Mouse (Mus musculus) frontal cortex, postnatal 10 days (tissue): ENCODE measurements around the gene Tmem252.
"Not testable (repeated sequence)": the region's sequence is repeated elsewhere in the genome, so short reads cannot be mapped to it uniquely, and the experiment has no call there.

Experiments used
- DNase-seq, 2 experiments: peaks; one replicate each; pipeline ENCODE4 v3.0.0; 2022; ENCODE audit warnings: low spot score in 2 of 2, mixed read lengths in 1 of 2

Tmem252 gene

DNA sequence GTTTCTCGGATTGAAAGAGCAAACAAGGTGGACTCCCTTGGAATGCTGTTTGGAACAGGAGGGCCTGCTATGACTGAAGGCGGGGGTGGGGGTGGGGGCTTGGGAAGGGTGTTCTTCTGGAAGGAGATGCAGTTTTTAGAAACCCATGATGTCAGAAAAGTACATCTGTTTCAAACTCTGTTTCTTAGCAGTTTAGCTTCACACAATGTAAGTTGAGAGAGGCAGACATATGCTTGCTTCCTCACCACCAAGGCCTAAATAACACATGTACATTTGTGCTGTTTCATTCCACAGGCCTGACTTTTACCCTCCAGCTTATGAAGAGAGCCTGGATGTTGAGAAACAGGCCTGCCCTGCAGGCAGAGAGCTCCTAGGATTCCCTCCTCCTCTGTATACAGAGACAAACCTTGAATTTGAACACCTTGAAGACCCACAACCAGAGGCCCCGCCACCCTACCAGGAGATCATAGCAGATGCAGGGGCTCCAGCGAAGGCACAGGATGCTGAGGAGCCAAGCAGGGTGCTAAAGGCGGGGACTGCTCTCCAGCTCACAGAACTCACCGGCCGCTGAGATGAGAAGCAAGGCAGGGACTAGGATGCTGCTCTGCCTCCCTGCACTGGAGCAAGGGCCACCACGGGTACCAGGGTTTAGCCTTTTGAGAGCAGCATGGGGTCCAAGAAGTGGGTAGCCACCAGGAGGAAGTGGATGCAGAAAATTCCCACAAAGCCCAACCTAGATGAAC lies 3.6 kb downstream of the Tmem252 start:
- no peak for DNase-seq

DNA sequence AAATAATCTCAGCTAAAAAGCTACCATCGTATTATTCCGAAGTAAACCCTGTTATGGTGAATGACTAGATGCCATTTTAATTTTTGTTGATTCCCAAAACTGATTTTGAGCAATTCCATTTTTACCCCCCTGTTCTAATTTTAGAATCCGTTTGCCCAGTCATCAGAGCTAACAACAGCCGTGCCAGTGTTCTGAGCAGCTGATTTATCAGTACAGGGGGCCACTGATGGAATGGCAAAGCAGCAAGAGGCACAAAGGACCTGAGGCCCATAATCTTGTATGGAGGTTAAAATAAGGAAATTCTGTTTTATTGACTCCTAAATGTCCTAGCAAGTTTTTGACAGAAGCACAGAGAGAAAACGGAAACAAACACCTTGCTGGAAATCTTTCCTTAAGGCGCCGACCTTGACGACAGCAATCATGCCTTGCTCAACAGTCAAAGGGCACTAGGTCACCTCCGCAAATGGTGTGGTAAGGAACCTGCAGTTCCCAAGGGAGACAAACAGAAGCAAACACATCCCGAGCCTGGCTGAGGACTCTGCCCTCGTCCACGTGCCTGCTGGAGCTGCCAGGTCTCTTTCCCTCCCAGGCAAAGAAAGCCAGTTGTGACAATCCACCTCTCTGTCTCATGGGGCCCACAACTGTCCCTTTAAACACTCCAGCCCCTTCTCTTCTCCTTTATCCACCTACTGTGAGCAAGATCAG lies 9.4 kb downstream of the Tmem252 start:
- no peak for DNase-seq

DNA sequence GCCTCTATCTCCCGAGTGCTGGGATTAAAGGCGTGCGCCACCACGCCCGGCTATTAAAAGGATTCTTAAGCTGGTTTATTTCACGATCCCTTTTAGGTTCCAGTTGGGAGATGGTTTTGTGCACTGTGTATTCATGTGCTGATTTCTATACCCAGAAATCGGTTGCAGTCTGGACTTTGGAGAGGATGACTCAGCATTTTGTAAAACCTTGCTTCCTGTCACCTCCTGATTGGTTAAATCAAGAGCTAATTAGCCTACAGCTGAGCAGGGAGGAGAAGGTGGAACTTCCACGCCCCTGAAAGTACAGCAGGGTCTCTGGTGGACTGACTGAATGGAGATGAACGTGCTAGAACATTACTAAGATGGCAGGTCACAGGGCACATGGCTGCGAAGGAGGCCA lies 12.6 kb downstream of the Tmem252 start:
- no peak for DNase-seq

DNA sequence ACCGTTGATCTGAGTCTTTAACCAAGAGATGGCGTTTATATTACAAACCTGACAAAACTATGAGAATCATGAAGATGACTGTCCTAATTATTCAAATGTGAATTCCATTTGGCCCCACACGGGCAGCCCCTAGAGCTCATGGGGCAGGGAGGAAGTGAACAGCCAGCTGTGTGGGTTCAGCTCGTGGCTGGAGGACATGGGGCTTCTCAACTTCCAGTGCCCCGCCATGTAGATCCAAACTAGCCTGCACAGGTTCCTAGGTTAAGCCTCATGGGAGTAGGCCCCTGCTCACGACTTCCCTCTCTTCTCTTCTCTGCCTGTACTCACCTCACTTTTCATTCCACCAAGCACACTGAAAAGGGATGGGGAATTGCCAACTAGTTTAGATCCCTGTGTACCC lies 14.5 kb downstream of the Tmem252 start:
- no peak for DNase-seq

DNA sequence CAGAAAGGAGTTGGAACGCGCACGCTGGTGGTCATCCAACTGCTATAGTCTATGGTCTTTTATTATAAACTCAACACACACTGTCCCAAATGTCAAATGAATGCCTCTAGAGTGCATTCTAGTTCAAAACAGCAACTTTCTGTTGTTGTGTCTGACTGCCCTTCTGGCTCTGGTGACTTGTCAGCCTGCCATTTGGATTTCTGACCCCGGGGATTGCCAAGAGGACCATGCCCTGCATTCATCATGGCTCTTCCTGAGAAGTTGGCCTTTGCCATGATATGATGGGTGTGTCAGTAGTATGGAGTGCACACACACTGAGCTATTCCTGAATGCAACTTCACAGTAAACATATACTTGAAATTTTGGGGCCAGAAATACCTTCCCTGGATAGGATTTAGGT lies 15.7 kb downstream of the Tmem252 start:
- no peak for DNase-seq

DNA sequence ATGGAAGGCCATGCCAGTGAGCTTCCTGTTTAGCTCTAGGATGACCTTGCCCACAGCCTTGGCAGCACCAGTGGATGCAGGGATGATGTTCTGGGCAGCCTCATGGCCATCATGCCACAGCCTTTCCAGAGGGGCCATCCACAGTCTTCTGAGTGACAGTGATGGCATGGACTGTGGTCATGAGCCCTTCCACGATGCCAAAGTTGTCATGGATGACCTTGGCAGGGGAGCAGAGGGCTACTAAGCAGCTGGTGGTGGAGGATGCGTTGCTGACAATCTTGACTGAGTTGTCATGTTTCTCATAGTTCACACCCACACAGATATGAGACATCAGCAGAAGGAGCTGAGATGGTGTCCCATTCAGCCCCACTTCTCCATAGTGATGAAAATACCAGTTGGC lies 18.9 kb downstream of the Tmem252 start:
- DNase-seq, result no peak

DNA sequence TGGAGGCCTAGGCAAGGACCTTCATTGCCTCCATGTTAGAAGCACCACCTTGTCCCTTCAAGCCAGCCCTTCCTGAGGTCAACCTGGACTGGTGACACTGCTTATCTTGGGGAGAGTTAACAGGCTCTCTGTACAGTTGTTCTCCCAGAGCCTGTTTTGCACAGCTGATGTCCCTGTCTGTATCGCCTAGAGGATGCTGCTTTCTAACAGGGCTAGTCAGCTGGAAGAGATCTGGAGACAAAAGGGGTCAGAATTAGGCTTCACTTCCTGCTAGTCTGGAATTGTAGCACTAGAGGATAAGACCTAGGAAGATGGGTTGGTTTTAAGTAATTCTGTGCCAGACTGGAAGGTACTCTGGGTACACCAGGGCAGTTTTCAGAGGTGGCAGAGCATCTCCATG lies 24.1 kb downstream of the Tmem252 start:
- DNase-seq, result no peak

DNA sequence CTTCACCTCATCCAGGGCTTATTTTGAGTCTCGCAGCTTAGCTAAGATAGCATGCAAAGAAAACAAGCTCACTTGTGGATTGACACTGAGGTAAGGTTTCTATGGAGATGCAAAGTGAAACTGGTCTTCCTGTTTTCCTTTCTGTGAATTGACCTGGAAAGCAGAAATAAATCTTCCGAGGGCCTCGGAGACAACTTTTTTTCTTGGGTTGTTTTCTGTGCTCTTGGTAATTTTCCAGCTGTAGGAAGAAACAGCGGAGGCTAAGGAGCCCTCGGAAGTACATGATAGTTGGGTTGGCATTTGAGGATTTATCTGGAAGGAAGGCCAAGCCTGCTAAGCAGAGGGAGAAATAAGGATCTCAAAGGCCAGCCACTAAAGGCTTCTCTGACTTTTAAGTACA lies 24.8 kb downstream of the Tmem252 start:
- DNase-seq, result no peak

DNA sequence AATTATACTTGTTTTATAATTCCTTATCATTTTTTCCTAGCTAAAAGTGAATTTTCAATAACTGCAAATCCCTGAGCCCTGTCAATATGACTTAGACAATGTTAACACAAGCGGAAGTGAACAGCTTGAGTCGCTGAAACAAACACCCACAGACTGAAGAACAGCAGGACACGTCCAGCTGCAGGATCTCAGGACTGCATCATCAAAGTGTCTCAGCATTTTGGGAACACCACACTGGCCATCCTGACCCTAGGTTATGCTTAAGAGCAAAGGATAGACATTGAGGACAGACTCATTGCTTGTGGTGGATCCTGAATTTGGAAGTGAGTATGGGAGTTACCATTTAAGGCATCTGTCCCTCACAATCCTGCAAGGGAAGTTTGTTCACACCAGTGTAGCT lies 25.4 kb downstream of the Tmem252 start:
- no peak for DNase-seq

DNA sequence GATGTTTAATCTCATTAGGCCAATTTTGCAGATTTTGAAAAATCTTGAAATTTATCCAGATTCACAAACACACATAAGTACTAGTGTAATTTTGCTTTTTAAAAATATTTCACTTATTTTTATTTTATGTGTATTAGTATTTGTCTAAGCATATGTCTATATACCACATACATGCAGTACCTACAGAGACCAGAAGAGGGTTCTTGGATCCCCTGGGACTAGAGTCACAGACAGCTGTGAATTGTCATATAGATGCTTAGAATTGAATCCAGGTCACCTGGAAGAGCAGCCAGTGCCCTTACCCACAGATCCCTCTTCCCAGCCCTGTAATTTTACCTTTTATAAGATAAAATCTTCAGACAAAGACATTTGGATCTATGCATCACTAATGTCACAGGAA lies 26.1 kb downstream of the Tmem252 start:
- DNase-seq, result no peak

DNA sequence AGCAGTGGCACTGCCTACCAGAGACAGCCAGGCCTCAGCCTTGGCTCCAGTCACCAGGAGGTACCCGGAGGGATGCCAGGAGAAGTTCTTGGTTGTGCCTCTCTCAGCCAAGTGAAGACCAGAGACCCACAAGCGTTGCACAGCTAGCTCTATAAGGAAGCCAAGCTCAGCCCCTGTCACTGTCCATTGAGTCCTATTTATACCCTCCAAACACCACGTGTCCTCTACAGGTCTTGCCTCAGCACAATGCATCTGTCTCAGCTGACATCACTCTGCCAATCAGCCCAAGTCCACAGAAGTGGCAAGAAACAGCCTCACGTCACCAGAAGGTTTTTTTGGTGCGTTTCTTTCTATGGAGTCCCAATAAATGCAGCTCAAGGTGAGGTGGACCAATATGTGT lies 26.9 kb downstream of the Tmem252 start:
- no peak for DNase-seq

DNA sequence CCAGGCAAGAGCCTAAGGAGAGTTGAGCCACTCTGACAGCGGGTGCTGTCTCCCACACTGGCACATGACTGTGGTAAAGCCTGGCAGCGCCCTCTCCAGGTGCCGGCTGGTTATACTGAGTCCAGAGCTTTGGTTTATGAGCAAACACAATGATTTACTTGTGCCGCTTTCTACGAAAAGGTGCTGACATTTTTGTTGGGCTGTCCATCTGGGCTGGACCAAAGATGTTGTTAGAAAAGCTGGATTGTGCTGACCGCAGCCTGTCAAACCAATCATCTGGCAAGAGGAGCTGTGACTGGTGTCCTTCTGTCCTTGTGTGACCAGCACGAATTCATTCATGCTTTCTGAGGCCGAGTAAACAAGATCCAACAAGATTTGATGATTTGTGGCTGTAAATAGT lies 27.9 kb downstream of the Tmem252 start:
- DNase-seq, result no peak

DNA sequence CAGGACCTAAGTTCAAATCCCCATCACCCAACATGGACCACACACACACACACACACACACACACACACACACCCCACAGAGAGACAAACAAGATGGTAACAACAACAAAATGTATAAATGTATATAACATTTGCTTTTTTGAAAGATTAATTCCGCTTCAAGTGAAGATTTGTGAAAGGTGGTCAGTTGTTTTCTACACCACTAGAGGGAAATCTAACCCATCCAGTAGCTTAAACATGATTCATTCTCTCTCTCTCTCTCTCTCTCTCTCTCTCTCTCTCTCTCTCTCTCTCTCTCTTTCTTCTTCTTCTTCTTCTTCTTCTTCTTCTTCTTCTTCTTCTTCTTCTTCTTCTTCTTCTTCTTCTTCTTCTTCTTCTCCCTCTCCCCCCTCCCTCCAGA lies 29.4 kb downstream of the Tmem252 start:
- DNase-seq, result not testable (repeated sequence)

DNA sequence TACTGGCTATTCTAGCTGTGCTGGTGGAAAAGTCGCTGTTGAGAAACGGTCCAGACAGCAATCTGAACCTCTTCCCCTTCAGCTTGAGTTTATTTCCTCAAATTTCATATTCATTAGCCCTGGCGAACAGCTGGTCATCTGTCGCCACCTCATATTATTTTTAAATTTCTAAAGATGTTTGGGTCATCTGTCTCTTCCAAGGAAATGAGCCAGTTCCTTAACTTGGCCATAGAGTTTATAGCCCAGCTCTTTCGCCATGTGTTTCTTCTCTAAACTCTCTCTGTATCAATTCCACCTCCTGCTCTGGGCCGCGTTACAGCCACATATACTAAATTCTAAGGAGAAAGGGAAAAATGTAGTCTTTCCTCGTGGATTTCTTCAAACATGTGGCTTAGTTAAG lies 29.9 kb downstream of the Tmem252 start:
- no peak for DNase-seq

DNA sequence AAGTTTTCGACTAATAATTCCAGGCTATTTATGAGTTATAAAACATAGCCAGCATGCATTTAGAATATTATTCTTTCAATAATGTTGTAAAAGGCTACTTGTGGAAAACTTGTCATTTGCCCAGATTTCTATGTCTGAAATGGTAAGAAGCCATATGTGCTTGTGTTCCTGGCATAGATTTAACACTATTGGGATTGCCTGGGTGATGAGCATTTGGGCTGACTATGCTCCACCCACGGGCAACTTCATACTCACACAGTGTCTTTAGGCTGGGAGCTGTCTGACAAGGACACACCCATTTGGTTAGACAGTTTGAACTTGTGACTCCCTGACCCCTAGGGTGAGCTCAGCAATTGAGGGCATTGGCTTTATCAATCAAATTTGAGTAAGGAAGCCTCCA lies 30.5 kb downstream of the Tmem252 start:
- no peak for DNase-seq

DNA sequence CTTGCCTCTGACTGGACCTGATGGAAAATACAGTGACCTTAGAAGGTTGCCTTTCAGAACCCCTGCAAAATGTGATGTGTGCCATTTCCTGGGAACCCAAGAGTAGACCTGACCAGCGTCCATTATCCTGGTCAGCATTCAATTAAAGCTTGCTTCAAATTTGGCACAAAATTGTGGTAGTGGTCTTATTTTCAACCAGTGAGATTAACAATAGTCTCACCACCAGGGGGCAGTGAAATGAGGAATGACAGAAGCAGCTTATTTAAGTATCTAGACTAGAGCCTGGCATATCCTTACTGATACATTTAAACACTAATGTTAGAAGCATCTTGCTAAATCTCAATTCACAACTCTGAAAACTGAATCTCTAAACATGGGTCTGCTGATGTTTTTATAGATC lies 31.6 kb downstream of the Tmem252 start:
- DNase-seq, result peak in 1 of 2 experiments; percentile 19

DNA sequence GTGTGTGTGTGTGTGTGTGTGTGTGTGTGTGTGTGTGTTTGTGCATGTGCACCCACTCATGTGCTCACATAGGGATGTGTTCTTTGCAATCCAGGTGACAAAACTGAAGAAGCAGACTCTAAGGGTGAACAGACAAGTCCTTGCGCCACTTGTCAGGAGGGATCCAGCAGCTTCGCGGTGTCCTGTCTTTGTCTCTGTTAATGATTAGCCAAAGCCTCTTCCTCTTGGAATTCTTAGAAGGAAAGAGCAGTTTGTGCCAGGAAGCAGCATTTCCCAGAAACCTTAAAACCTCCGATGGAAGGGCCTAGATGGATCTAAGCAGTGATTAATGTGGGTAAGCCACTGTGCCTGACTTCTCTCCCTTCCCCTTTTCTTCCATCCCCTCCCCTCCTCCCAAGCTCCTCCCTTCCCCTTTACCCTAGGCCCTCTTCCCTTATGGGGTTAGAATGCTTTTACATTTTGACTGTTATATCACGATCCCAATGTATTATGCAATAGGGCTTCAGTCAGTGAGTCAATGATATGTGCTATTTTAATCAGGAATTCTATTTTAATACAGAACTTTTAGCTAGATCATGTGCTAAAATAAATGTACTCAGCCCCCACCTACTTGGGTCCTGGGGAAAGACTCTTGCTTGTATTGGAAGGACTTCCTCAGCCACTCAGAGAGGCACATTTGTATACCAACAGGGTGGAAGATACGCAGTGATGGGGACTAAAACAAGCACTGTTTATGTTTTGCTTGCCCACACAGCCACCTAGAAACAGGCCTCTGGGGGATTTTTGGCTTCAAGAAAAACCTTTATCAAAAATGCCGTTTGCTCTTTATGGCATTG lies 33.5 kb downstream of the Tmem252 start:
- no peak for DNase-seq

DNA sequence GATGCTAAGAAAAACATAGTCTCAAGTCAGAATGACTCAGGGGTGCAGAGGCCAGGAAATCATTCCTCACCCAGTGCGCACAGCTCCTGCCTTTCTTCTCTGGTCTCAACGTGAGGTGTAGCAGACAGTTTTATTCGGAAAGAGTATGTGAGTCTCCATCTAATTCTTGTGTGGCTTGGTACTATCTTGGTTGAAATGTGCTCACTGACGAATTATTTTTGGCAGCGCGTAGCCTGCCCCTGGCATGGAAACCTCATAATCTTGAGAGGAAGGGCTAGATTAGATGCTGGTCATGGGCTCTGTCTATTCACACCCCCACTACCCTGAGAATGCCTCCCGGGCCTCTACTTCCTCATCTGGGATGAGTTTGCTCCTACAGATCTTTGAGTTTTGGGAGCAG lies 34.2 kb downstream of the Tmem252 start:
- no peak for DNase-seq

DNA sequence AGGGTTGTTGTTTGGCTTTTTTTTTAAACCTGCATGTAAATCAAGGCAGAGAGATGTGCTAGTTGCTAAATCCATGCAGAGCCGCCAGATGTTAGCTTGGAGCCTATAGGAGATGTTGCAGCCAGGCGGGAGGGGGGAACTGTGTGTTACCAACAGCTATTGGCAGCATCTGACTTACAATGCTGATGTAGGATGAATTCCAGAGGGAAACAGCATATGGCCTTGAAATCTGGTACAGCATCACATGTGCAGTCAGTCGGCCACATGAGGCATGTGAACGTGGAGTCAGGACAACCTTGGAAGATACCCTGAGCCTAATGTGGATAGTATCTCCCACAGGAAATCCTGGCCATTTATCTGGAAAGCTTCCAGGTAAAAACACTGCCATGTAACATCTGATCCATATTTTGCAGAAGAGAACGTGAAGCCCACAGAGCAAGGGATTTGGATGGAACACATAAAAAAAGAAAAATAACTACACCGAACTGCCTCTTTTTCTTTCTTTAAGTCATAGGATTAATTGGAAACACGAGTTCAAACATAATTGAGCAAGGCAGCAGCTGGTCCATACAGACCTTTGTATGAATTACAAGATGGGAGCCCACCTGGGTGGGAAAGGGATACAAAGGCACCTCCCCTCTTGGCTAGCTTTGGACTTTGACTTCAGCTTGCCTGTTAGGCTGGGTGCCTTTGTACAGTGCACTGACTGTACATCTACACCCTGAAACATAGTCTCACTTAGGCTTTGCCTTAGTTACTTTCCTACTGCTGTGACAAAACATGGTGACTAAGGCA lies 42.7 kb downstream of the Tmem252 start:
- peak; percentile 16 to 42 for DNase-seq

DNA sequence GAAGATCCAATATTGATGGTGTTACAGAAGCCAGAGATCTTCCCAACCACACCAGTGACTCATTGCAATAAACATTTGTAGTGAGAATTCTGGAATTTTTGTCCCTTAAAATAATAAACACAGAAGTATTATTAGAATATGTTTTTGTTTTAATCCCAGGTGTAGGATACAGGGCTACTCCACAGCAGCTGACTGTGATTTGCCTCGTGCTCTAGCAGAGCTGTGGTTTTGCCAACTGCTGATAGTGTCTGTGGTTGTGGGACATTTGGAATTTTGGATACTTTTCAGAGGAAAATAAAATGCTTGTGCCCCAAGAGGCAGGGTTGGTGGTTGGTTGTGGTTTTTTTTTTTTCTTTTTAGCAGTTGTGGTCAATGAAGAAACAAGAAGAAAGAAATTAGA lies 44.2 kb downstream of the Tmem252 start:
- no peak for DNase-seq

DNA sequence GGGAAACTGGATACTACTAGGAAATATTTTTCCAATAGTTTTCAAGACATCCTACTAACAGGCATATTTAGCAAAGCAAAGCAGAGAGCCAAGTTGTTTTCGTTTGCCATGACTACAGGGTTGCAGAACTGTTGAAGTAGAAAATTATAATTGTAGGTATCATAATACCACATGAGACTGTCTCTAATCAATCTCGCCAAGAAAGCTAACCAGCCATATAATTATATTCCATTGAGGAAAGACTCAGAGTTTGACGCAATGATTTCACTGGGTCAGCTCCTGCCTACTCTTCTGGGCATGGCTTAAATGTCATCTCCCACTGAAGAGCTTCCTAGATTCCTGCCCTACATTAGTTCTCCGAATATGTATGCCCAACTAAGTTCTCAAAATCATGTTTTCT lies 45.7 kb downstream of the Tmem252 start:
- no peak for DNase-seq

DNA sequence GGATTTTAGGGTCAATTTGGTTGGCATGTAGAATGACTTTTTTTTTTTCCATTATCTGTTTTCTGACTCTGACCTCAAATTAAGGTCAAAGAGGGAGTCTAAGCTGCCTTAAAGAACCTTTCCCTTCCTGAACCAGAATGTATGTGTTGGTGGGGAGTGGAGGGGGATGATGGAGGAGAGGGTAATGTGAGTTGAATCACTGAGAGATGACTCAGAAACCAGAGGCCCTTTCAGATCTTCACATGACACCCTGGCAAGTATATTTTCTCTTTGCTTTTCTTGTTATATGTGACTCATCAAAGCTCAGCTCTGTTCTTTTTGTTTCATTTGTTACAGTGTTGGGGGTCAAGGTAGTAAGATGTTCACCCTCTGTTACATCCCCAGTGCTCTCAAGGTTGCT lies 46.6 kb downstream of the Tmem252 start:
- no peak for DNase-seq
